Mouse (Mus musculus): ENCODE results near the gene Tcf21. TPM values are rescaled to one million over a fixed set of nuclear protein-coding genes. Genes with fewer than 3 reads are reported as not detected.

Tcf21 gene
- polyA plus RNA-seq, 1 experiment = not detected

DNA sequence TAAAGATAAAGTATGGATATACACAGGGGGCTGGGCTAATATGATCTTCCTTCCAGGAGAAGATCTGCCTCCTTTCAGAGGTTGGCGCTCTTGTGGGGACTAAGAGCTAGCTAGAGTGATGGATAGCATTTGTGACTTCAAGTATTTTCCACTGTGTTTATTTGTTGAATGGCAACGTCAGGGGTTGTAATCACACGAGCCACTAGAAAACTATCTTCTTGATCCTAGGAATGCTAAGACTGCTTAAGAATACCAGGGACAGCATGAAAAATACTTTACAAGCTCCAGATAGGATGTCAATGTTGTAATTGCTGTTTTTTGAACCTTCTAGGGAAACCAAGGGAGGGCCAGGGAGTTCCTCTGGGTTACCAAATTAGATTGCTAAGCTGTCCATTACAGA is 25.4 kb upstream of the Tcf21 start:
- H3K27me3 ChIP-seq (ENCODE audit: control insufficient read depth, insufficient read depth, insufficient read length) = peaks cover 19% of the 10 kb centered on the region

DNA sequence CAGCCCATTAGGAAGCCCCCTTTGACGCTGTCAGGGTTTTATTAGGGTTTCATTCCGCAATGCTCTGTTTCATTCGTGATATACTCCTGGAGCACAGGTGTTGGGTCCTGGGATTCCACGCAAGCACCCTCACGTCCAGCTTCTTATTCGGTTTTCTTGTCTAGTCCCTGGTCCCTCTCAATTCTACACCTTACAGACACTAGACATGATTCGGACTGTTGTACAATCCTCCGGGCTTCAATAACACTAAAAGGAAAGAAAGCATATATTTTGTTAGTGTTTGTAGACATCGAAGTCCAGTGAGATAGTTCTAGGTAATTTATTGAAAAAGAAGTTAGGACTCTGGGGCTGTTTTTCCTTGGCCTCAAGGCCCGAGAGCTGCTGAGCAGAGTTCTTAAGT is 24.8 kb upstream of the Tcf21 start:
- H3K4me3 ChIP-seq = no peak overlapping the region
- TF ChIP-seq USF1 (IDR thresholded peaks at IDR 0.05; ENCODE audit: low read depth) (no peak), MYOD1 (IDR thresholded peaks at IDR 0.05; ENCODE audit: control insufficient read depth in 1 of 3, insufficient read length in 2 of 3, low read depth in 2 of 3) (no peak), TCF12 (IDR thresholded peaks at IDR 0.05; ENCODE audit: insufficient read depth, poor library complexity, severe bottlenecking) (no peak), POLR2A (IDR thresholded peaks at IDR 0.05; ENCODE audit: insufficient read length, low read depth) (no peak), TCF3 (IDR thresholded peaks at IDR 0.05; ENCODE audit: insufficient read length, low read depth) (no peak), REST (IDR thresholded peaks at IDR 0.05; ENCODE audit: insufficient read depth, insufficient read length) (no peak), MAX (IDR thresholded peaks at IDR 0.05; ENCODE audit: low read depth) (no peak), E2F4 (IDR thresholded peaks at IDR 0.05; ENCODE audit: insufficient read depth) (no peak), MYOG (IDR thresholded peaks at IDR 0.05; ENCODE audit: control insufficient read depth in 1 of 3, insufficient read depth in 1 of 3, insufficient read length in 2 of 3, low read depth in 2 of 3) (no peak), SRF (IDR thresholded peaks at IDR 0.05; ENCODE audit: control insufficient read depth, insufficient read length, low read depth) (no peak), CEBPB (IDR thresholded peaks at IDR 0.05; ENCODE audit: insufficient read depth, poor library complexity, severe bottlenecking) (no peak), POLR2AphosphoS2 (IDR thresholded peaks at IDR 0.05; ENCODE audit: insufficient read length, low read depth) (no peak)
- H3K36me3 ChIP-seq (ENCODE audit: control insufficient read depth, insufficient read depth) = no peaks in the 10 kb centered on the region
- H3K79me2 ChIP-seq (ENCODE audit: control insufficient read depth, insufficient read depth) = no peaks in the 10 kb centered on the region
- no peak overlapping the region for H3K4me2 ChIP-seq (ENCODE audit: low read depth)
- no peak overlapping the region for H3ac ChIP-seq (ENCODE audit: control insufficient read depth, insufficient read length)
- H3K27me3 ChIP-seq (ENCODE audit: control insufficient read depth, insufficient read depth, insufficient read length) = peaks cover 19% of the 10 kb centered on the region

More for the DNA sequence above, 25.4 kb upstream of the Tcf21 start:
- Histone ChIP-seq H3K79me2 (ENCODE audit: control insufficient read depth, insufficient read depth) (no peaks in the 10 kb centered on the region), H3K4me2 (ENCODE audit: low read depth) (no peak overlapping the region), H3K4me3 (no peak overlapping the region), H3K36me3 (ENCODE audit: control insufficient read depth, insufficient read depth) (no peaks in the 10 kb centered on the region), H3ac (ENCODE audit: control insufficient read depth, insufficient read length) (no peak overlapping the region)
- TF ChIP-seq USF1 (IDR thresholded peaks at IDR 0.05; ENCODE audit: low read depth) = no peak

GRCm38 (mm10) chr10:22843440-22844361 is 23.7 kb upstream of the Tcf21 start:
- Histone ChIP-seq H3K4me3 (no peak overlapping the region), H3K79me2 (ENCODE audit: control insufficient read depth, insufficient read depth) (no peaks in the 10 kb centered on the region), H3ac (ENCODE audit: control insufficient read depth, insufficient read length) (no peak overlapping the region), H3K4me2 (ENCODE audit: low read depth) (no peak overlapping the region), H3K27me3 (ENCODE audit: control insufficient read depth, insufficient read depth, insufficient read length) (peaks cover 13% of the 10 kb centered on the region), H3K36me3 (ENCODE audit: control insufficient read depth, insufficient read depth) (no peaks in the 10 kb centered on the region)
- no peak for TF ChIP-seq MYOG (IDR thresholded peaks at IDR 0.05; ENCODE audit: control insufficient read depth in 1 of 3, insufficient read depth in 1 of 3, insufficient read length in 2 of 3, low read depth in 2 of 3)
- no peak for TF ChIP-seq TCF3 (IDR thresholded peaks at IDR 0.05; ENCODE audit: insufficient read length, low read depth)
- TF ChIP-seq SRF (IDR thresholded peaks at IDR 0.05; ENCODE audit: control insufficient read depth, insufficient read length, low read depth) = no peak
- TF ChIP-seq CEBPB (IDR thresholded peaks at IDR 0.05; ENCODE audit: insufficient read depth, poor library complexity, severe bottlenecking) = no peak

DNA sequence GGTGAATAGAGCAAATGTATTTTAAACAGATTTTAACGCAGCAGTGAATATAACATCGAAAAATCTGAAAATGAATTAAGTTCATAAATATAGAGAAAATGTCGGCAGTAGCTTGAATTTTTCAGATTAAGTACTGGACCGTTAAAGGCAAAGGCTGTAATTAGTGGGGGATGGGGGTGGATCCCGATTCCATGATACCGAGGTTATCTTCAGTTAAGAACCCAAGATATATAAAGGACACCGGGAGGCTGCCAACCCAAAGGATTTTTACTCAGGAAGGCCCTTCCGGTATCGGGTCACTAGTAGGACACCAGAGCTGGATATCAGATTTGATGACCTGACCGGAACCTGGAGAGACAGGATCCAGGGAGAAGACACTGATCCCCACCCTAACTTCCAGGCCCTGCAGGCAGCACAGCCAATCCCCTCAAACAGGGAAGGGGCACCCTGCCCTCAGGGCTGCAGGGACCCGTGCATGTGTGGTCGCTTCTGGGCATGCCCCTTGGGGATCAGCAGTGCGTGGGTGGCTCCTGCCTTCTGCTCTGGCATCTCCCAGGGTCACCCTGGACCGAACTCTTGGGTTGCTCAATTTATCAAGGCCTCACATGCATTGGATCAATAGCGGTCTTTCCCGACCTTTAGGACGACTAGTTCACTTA is 22.9 kb upstream of the Tcf21 start:
- Histone ChIP-seq H3K36me3 (ENCODE audit: control insufficient read depth, insufficient read depth) (no peaks in the 10 kb centered on the region), H3ac (ENCODE audit: control insufficient read depth, insufficient read length) (no peak overlapping the region), H3K4me2 (ENCODE audit: low read depth) (no peak overlapping the region), H3K79me2 (ENCODE audit: control insufficient read depth, insufficient read depth) (no peaks in the 10 kb centered on the region), H3K27me3 (ENCODE audit: control insufficient read depth, insufficient read depth, insufficient read length) (peaks cover 13% of the 10 kb centered on the region), H3K4me3 (no peak overlapping the region)
- no peak for TF ChIP-seq TCF3 (IDR thresholded peaks at IDR 0.05; ENCODE audit: insufficient read length, low read depth)

DNA sequence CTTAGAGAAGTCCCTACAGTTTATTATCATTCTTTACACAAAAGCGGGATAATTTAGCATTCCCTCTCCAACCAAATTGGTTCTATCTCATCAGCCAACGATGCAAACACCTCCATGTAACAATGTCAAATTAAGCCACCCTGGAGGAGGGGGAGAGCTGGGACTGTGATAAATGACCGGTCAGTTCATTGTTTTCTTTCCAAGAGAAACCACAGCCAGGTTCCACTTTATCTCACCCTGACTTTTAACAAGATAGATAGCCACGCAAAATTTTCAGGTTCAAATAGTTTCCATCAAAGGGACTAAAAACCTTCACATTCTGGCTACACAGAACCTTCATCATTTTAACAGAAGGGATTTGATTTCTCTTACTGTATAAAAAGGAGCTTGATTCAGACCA is 22.1 kb upstream of the Tcf21 start:
- Histone ChIP-seq H3K79me2 (ENCODE audit: control insufficient read depth, insufficient read depth) (no peaks in the 10 kb centered on the region), H3K4me3 (no peak overlapping the region), H3K36me3 (ENCODE audit: control insufficient read depth, insufficient read depth) (no peaks in the 10 kb centered on the region), H3K27me3 (ENCODE audit: control insufficient read depth, insufficient read depth, insufficient read length) (peaks cover 13% of the 10 kb centered on the region), H3K4me2 (ENCODE audit: low read depth) (no peak overlapping the region), H3ac (ENCODE audit: control insufficient read depth, insufficient read length) (no peak overlapping the region)
- TF ChIP-seq MYOG (IDR thresholded peaks at IDR 0.05; ENCODE audit: control insufficient read depth in 1 of 3, insufficient read depth in 1 of 3, insufficient read length in 2 of 3, low read depth in 2 of 3) = no peak
- TF ChIP-seq POLR2A (IDR thresholded peaks at IDR 0.05; ENCODE audit: insufficient read length, low read depth) = no peak
- TF ChIP-seq POLR2AphosphoS2 (IDR thresholded peaks at IDR 0.05; ENCODE audit: insufficient read length, low read depth) = no peak
- no peak for TF ChIP-seq TCF3 (IDR thresholded peaks at IDR 0.05; ENCODE audit: insufficient read length, low read depth)
- no peak for TF ChIP-seq TCF12 (IDR thresholded peaks at IDR 0.05; ENCODE audit: insufficient read depth, poor library complexity, severe bottlenecking)
- no peak for TF ChIP-seq USF1 (IDR thresholded peaks at IDR 0.05; ENCODE audit: low read depth)

All from myocyte (in vitro differentiated cells).